Mouse (Mus musculus): ENCODE data around the gene Zfp292.
"Not testable (repeated sequence)": the region's sequence is repeated elsewhere in the genome, so short reads cannot be mapped to it uniquely, and the experiment has no call there.

The Zfp292 gene

DNA sequence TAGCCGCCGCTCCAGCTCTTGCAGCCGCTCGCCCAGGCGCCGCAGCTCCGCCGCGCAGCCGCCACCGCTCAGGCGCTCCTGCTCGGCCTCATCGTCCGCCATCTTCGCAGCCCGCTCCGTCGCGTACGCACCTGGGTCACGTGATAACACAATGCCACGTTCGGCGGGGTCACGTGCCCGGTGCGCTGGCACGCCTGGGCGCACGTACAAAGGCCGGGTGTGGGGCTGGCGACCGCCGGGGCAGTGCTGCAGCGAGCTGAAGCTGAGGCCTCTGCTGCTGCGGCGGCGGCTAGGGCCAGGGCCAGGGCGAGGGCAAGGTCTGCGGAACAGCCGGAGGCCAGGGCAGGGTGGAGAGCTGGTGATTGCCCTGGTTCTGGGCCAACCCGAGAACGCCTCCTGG lies at the start of gene Zfp292:
Zfp292 (minus strand) TSS at position 143 of the 400 bp plus-strand sequence.
- DNase-seq (ENCODE audit: low read depth, low spot score) = peak; percentile 94

- not testable (repeated sequence) for DNase-seq (ENCODE audit: low read depth, low spot score)
These were observed 45.6 kb upstream of the Zfp292 start for GRCm38 (mm10) chr4:34928386-34928785.

- peak; percentile 61 for DNase-seq (ENCODE audit: low read depth, low spot score)
These were observed 39.6 kb upstream of the Zfp292 start for GRCm38 (mm10) chr4:34922177-34922870.

GRCm38 (mm10) chr4:34917400-34917799 lies 34.6 kb upstream of the Zfp292 start:
- DNase-seq (ENCODE audit: low read depth, low spot score) = peak; percentile 31

- DNase-seq (ENCODE audit: low read depth, low spot score) = no peak
These were observed 29.4 kb upstream of the Zfp292 start for GRCm38 (mm10) chr4:34912171-34912570.

- DNase-seq (ENCODE audit: low read depth, low spot score) = no peak
These were observed 28.6 kb upstream of the Zfp292 start for GRCm38 (mm10) chr4:34911401-34911800.

DNA sequence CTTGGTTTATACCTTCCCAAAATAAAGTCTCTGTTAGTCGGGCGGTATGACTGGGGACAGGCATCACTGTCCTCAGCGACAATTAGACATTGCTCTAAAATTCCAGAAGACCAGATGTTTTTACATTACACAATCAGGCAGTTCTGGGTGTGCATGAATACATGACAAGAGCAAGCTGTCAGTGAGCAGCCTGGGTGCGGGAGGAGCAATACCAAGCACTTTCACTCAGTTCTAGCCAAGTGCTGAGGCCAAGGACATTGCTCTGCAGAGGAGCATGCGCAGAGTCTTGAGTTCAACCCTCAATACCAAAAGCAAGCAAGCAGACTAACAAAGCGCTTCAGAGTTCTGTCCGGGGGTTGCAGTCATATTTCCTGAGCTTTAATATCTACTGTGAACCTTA lies 25.4 kb upstream of the Zfp292 start:
- DNase-seq (ENCODE audit: low read depth, low spot score) = no peak

DNA sequence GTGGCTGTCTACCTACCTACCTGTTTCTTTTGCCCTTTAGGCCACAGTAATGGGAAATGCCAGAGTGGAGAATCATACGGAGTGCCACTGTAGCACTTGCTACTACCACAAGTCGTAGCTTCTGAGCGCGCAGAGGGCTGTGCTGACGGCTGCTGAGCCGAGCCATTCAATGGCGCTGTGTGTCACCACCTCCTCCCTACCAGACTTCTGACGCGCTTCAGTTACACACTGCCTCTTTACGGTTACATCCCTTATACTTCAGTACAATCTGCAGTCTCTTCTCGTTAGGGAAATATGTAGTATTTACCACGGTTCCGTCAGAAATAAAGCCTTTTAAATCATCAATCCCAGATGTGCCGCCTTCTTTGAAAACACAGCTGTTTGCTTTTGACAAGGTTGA lies 24.3 kb upstream of the Zfp292 start:
- no peak for DNase-seq (ENCODE audit: low read depth, low spot score)

- no peak for DNase-seq (ENCODE audit: low read depth, low spot score)
These were observed 23.4 kb upstream of the Zfp292 start for GRCm38 (mm10) chr4:34906151-34906550.

DNA sequence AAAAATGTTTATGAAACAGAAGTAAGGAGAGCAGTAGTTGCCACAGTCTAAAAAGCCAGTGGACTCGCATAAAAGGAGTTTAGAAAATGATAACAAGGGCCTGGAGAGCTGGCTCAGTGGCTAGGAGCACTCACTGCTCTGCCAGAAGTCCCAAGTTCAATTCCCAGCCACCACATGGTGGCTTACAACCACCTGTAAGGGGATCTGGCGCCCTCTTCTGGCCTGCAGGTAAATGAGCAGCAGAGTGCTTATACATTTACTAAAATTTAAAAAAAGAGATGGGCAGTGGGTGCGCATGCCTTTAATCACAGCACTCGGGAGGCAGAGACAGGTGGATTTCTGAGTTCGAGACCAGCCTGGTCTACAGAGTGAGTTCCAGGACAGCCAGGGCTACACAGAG lies 22.6 kb upstream of the Zfp292 start:
- no peak for DNase-seq (ENCODE audit: low read depth, low spot score)

DNA sequence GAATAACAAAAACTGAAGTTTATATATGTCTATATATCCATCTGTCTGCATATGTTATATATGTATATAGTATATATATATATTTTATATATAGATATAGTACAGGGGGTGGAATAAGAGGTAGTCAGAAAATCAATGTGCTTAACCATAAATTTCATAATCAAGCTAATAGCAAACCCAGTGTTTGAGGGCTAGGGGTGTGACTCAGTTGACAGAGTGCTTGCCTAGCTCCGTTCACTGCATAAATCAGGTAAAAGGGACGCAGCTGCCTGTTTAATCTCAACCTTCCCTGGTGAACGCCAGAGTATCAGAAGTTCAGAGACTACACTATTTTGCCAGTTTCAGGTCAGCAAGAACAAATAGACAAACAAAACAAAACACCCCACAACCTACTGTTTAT lies 18.8 kb upstream of the Zfp292 start:
- not testable (repeated sequence) for DNase-seq (ENCODE audit: low read depth, low spot score)

- no peak for DNase-seq (ENCODE audit: low read depth, low spot score)
These were observed 18.4 kb upstream of the Zfp292 start for GRCm38 (mm10) chr4:34901166-34901565.

- no peak for DNase-seq (ENCODE audit: low read depth, low spot score)
These were observed 17.4 kb upstream of the Zfp292 start for GRCm38 (mm10) chr4:34900155-34900554.

GRCm38 (mm10) chr4:34899322-34899721 lies 16.6 kb upstream of the Zfp292 start:
- DNase-seq (ENCODE audit: low read depth, low spot score) = no peak

DNA sequence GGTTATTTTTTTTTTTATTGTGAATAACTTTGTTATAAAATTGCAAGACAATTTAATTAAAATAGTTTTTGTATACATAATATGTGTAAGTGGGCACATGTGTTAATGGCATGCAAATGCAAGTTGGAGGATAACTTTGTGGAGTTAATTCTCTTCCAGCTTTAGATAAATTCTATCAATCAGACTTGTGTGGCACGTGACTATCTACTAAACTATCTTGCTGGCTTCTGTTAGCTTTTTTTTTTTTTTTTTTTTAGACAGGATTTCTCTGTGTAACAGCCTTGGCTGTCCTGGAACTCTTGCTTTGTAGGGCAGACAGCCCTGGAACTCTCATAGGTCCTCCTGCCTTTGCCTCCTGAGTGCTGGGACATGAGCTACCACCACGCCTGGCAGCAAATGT lies 15.7 kb upstream of the Zfp292 start:
- DNase-seq (ENCODE audit: low read depth, low spot score) = no peak

DNA sequence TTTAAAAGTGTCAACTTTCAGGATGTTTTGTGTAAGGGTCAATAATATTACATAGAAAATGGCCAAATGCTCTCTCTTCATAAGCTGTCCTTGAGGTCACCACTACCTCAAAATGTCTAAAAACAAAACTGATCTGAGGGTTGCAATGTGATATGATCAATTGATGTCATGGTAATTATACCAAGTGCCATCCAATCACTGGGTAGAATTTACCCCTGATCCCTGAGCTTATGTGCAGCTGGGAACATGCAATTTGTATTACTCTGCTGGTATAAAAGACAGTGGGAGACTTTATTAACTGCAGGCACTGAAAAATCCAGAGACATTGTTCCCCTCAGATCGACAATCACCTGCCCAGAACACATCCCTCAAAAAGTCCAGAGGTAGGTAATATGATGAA lies 10.7 kb upstream of the Zfp292 start, which contains the start of gene Cga:
Cga (plus strand) TSS at position 301 of the 400 bp plus-strand sequence.
- DNase-seq (ENCODE audit: low read depth, low spot score) = no peak

GRCm38 (mm10) chr4:34889812-34890185 lies 7.0 kb upstream of the Zfp292 start:
- DNase-seq (ENCODE audit: low read depth, low spot score) = no peak

GRCm38 (mm10) chr4:34889101-34889811 lies 6.5 kb upstream of the Zfp292 start:
- no peak for DNase-seq (ENCODE audit: low read depth, low spot score)

- no peak for DNase-seq (ENCODE audit: low read depth, low spot score)
These were observed 4.5 kb upstream of the Zfp292 start for GRCm38 (mm10) chr4:34887295-34887694.

- DNase-seq (ENCODE audit: low read depth, low spot score) = peak; percentile 82
These were observed 3.8 kb upstream of the Zfp292 start for GRCm38 (mm10) chr4:34886490-34887111.

DNA sequence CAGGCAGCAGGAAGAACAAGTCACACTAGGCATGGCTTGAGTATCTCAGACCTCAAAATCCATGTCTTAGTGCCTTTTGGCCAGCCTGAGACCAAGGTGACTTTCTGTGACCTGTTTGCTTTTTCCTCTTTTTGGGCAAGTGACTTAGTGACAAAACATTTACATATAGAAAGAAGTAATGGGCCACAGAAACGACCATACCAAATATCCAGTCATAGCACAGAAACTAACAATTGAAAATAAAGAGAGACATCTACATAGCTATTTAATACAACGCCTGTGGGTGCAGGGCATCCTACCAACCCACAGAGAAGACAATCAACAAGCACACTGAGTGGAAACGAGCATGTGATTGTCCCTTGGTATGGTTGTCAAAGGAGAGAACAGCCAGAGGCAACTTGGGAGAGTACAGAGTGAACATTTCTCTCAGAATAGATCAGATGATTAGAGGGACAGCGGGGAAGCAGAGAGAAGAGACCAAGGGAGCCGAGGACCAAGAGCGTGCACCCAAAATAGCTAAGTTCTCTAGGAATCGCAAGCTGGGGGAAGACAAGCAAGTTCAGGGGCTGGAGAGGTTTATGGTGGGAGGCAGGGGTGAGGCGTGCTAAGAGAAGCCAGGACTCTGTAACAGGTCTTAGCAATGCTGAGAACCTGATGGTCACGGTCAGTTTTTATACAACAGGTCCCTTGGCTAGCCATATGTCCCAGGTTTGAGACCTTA lies 3.0 kb upstream of the Zfp292 start:
- no peak for DNase-seq (ENCODE audit: low read depth, low spot score)

Measured in forelimb bud, embryonic 11.5 days (tissue).